Mouse (Mus musculus) cerebellum, adult 11 months (tissue): ENCODE measurements around the gene Mipol1.
"Not testable (repeated sequence)": the region's sequence is repeated elsewhere in the genome, so short reads cannot be mapped to it uniquely, and the experiment has no call there.

Source experiments
- DNase-seq: peaks from one replicate; pipeline ENCODE4 v3.0.0; 2022

The Mipol1 gene

GRCm38 (mm10) chr12:57428767-57429166, 198.5 kb downstream of the Mipol1 start:
- DNase-seq: no peak

GRCm38 (mm10) chr12:57436939-57437659, 206.9 kb downstream of the Mipol1 start:
- not testable (repeated sequence) for DNase-seq

- no peak for DNase-seq
Observed at GRCm38 (mm10) chr12:57444281-57444903, 214.2 kb downstream of the Mipol1 start.

- no peak for DNase-seq
Observed at GRCm38 (mm10) chr12:57447331-57447730, 217.1 kb downstream of the Mipol1 start.

GRCm38 (mm10) chr12:57449299-57449698, 219.1 kb downstream of the Mipol1 start:
- no peak for DNase-seq

- DNase-seq: no peak
Observed at GRCm38 (mm10) chr12:57450017-57450583, 219.9 kb downstream of the Mipol1 start.

GRCm38 (mm10) chr12:57456911-57457310, 226.7 kb downstream of the Mipol1 start:
- DNase-seq: no peak

- no peak for DNase-seq
Observed at GRCm38 (mm10) chr12:57457339-57457738, 227.1 kb downstream of the Mipol1 start.

GRCm38 (mm10) chr12:57464520-57465334, 234.5 kb downstream of the Mipol1 start:
- DNase-seq: no peak

- DNase-seq: no peak
Observed at GRCm38 (mm10) chr12:57471786-57472185, 241.6 kb downstream of the Mipol1 start.

- DNase-seq: no peak
Observed at GRCm38 (mm10) chr12:57476876-57477275, 246.6 kb downstream of the Mipol1 start.

- no peak for DNase-seq
Observed at GRCm38 (mm10) chr12:57481823-57482222, 251.6 kb downstream of the Mipol1 start.

GRCm38 (mm10) chr12:57496347-57497119, 266.3 kb downstream of the Mipol1 start:
- no peak for DNase-seq

- DNase-seq: no peak
Observed at GRCm38 (mm10) chr12:57500246-57500645, 270.0 kb downstream of the Mipol1 start.

GRCm38 (mm10) chr12:57505329-57505728, 275.1 kb downstream of the Mipol1 start:
- no peak for DNase-seq

GRCm38 (mm10) chr12:57508938-57509337, 278.7 kb downstream of the Mipol1 start:
- no peak for DNase-seq

- DNase-seq: no peak
Observed at GRCm38 (mm10) chr12:57509726-57510125, 279.5 kb downstream of the Mipol1 start.

GRCm38 (mm10) chr12:57511127-57511526, 280.9 kb downstream of the Mipol1 start:
- DNase-seq: no peak

- DNase-seq: no peak
Observed at GRCm38 (mm10) chr12:57511560-57511959, 281.3 kb downstream of the Mipol1 start.

- no peak for DNase-seq
Observed at GRCm38 (mm10) chr12:57514552-57514951, 284.3 kb downstream of the Mipol1 start.

- DNase-seq: no peak
Observed at GRCm38 (mm10) chr12:57515702-57516377, 285.6 kb downstream of the Mipol1 start.

GRCm38 (mm10) chr12:57528335-57528734, 298.1 kb downstream of the Mipol1 start:
- DNase-seq: no peak
